Mouse (Mus musculus) right cerebral cortex, postnatal 36 days (tissue): ENCODE measurements around the gene Wwox.

Experiments used
- DNase-seq, 2 experiments: peaks; one replicate each; pipeline ENCODE4 v3.0.0; 2022; ENCODE audit warnings: low spot score in 2 of 2, mixed read lengths in 1 of 2

Gene Wwox

GRCm38 (mm10) chr8:114731260-114732140, 292.0 kb downstream of the Wwox start:
- no peak for DNase-seq

GRCm38 (mm10) chr8:114743185-114743915, 303.9 kb downstream of the Wwox start:
- no peak for DNase-seq

GRCm38 (mm10) chr8:114746373-114746772, 306.9 kb downstream of the Wwox start:
- DNase-seq: no peak

GRCm38 (mm10) chr8:114751376-114752135, 312.1 kb downstream of the Wwox start:
- DNase-seq: no peak

GRCm38 (mm10) chr8:114759621-114760020, 320.2 kb downstream of the Wwox start:
- DNase-seq: no peak

GRCm38 (mm10) chr8:114768536-114768935, 329.1 kb downstream of the Wwox start:
- no peak for DNase-seq

- peak; percentile 27 to 36 for DNase-seq
These were observed 331.7 kb downstream of the Wwox start for GRCm38 (mm10) chr8:114770856-114771776.

- no peak for DNase-seq
These were observed 332.9 kb downstream of the Wwox start for GRCm38 (mm10) chr8:114772276-114772849.

GRCm38 (mm10) chr8:114773461-114774414, 334.3 kb downstream of the Wwox start:
- DNase-seq: peak in 1 of 2 experiments; percentile 11

GRCm38 (mm10) chr8:114774415-114774775, 334.9 kb downstream of the Wwox start:
- DNase-seq: no peak

- DNase-seq: no peak
These were observed 336.1 kb downstream of the Wwox start for GRCm38 (mm10) chr8:114775543-114775942.

- DNase-seq: no peak
These were observed 337.2 kb downstream of the Wwox start for GRCm38 (mm10) chr8:114776696-114777095.

GRCm38 (mm10) chr8:114777271-114777980, 338.0 kb downstream of the Wwox start:
- no peak for DNase-seq

- no peak for DNase-seq
These were observed 339.5 kb downstream of the Wwox start for GRCm38 (mm10) chr8:114779002-114779401.

GRCm38 (mm10) chr8:114783321-114783720, 343.9 kb downstream of the Wwox start:
- no peak for DNase-seq

- DNase-seq: no peak
These were observed 346.4 kb downstream of the Wwox start for GRCm38 (mm10) chr8:114785834-114786233.

- no peak for DNase-seq
These were observed 350.2 kb downstream of the Wwox start for GRCm38 (mm10) chr8:114789616-114790015.

GRCm38 (mm10) chr8:114790754-114791153, 351.3 kb downstream of the Wwox start:
- no peak for DNase-seq

GRCm38 (mm10) chr8:114793682-114794081, 354.2 kb downstream of the Wwox start:
- no peak for DNase-seq
